Mouse (Mus musculus) natural killer cell, adult 2 months (primary cell): ENCODE results near the gene Pagr1b.

Source experiments
- DNase-seq, 2 experiments: peaks; one replicate each; pipeline ENCODE4 v3.0.0; 2022; ENCODE audit warnings: low spot score in 2 of 2

Gene Pagr1b

GRCm38 (mm10) chr7:127019306-127019960, 3.1 kb upstream of the Pagr1b start:
- no peak for DNase-seq

GRCm38 (mm10) chr7:127018416-127019305, 2.4 kb upstream of the Pagr1b start:
- no peak for DNase-seq

GRCm38 (mm10) chr7:127017950-127018345, 1.7 kb upstream of the Pagr1b start:
- no peak for DNase-seq

GRCm38 (mm10) chr7:127016971-127017949, 976 bp upstream of the Pagr1b start, which contains the start of gene Pagr1a:
TSS of gene Pagr1a (minus strand) at chr7:127017352.
- DNase-seq: peak; percentile 97

- DNase-seq: no peak
Measured at GRCm38 (mm10) chr7:127016486-127016938, 228 bp upstream of the Pagr1b start.

GRCm38 (mm10) chr7:127016081-127016480, 203 bp downstream of the Pagr1b start:
- DNase-seq: peak in 1 of 2 experiments; percentile 44

GRCm38 (mm10) chr7:127014993-127015392, 1.3 kb downstream of the Pagr1b start:
- DNase-seq: no peak

- peak; percentile 70 to 72 for DNase-seq
Measured at GRCm38 (mm10) chr7:127014320-127014719, 2.0 kb downstream of the Pagr1b start, which contains the start of gene Mvp. TSS of gene Mvp (minus strand) at chr7:127014621.

GRCm38 (mm10) chr7:127013385-127013784, 2.9 kb downstream of the Pagr1b start:
- DNase-seq: no peak

- DNase-seq: no peak
Measured at GRCm38 (mm10) chr7:127012845-127013244, 3.4 kb downstream of the Pagr1b start.

GRCm38 (mm10) chr7:127012374-127012773, 3.9 kb downstream of the Pagr1b start:
- no peak for DNase-seq

GRCm38 (mm10) chr7:127011717-127012116, 4.6 kb downstream of the Pagr1b start:
- DNase-seq: no peak

- no peak for DNase-seq
Measured at GRCm38 (mm10) chr7:127011051-127011450, 5.2 kb downstream of the Pagr1b start.

GRCm38 (mm10) chr7:127009307-127010085, 6.8 kb downstream of the Pagr1b start:
- no peak for DNase-seq

GRCm38 (mm10) chr7:127008239-127009019, 7.9 kb downstream of the Pagr1b start:
- DNase-seq: peak in 1 of 2 experiments; percentile 32

GRCm38 (mm10) chr7:127007313-127008024, 8.8 kb downstream of the Pagr1b start:
- no peak for DNase-seq

GRCm38 (mm10) chr7:127004122-127004875, 12.0 kb downstream of the Pagr1b start:
- no peak for DNase-seq

GRCm38 (mm10) chr7:127003620-127004019, 12.7 kb downstream of the Pagr1b start:
- no peak for DNase-seq
